Mouse (Mus musculus) stomach, adult 2 months (tissue): Measurements from ENCODE around the gene Usp1. TPM values are rescaled to one million over a fixed set of nuclear protein-coding genes. Genes with fewer than 3 reads are reported as not detected.

Source experiments
- polyA plus RNA-seq: library from polyadenylated mRNA; depleted of rRNA; stranded (reverse); fragments of >200 nt; gene quantifications from 2 replicates; pipeline ENCODE4 v1.2.3, GENCODE M21; 2012; rRNA removed

Gene Usp1
- 39.2 and 91.4 TPM in 2 replicates for polyA plus RNA-seq

GRCm38 (mm10) chr4:98923568-98924070 lies at the start of gene Usp1:
Gene Usp1 (plus strand): TSS chr4:98923810.

Other genes with a start within 250 kb of the Usp1 start
- gene L1td1, start 197.1 kb upstream of the Usp1 start, polyA plus RNA-seq, result not detected in 2 replicates
- gene Kank4, start 106.3 kb upstream of the Usp1 start, polyA plus RNA-seq, result 0.14 and 0.32 TPM in 2 replicates
- not detected in 2 replicates for gene I0C0044D17Rik, start 100.0 kb upstream of the Usp1 start, polyA plus RNA-seq
- not detected in 2 replicates for gene Angptl3, start 107.1 kb downstream of the Usp1 start, polyA plus RNA-seq
- 4.0 and 7.2 TPM in 2 replicates for gene Dock7, start 197.1 kb downstream of the Usp1 start, polyA plus RNA-seq